Mouse (Mus musculus) midbrain, embryonic 11.5 days (tissue): ENCODE results near the gene Zmiz1. TPM values are rescaled to one million over a fixed set of nuclear protein-coding genes. Genes with fewer than 3 reads are reported as not detected.

Source experiments
- ATAC-seq: fragments of 200-750 bp; cut with Nextera tagmentation; 2 replicates; pipeline ENCODE4 v1.8.0; 2017; ENCODE audit warnings: moderate TSS enrichment, moderate library complexity; ENCODE audit not compliant: low FRiP score
- DNase-seq: peaks from one replicate; pipeline ENCODE4 v3.0.0; 2015; ENCODE audit warnings: low spot score; ENCODE audit errors: missing footprints
- H3K27ac ChIP-seq: fragments of 300-500 bp; sonication (generic); 2 replicates; pipeline ENCODE4 v1.5.1; 2014; ENCODE audit warnings: low read depth, low read length
- H3K27me3 ChIP-seq: fragments of 300-500 bp; sonication (generic); 2 replicates; pipeline ENCODE4 v1.6.1; 2014; ENCODE audit warnings: mild to moderate bottlenecking, low read length, moderate library complexity, mixed read lengths; ENCODE audit not compliant: control insufficient read depth, insufficient read depth
- H3K36me3 ChIP-seq: fragments of 300-500 bp; sonication (generic); 2 replicates; pipeline ENCODE4 v1.6.1; 2014; ENCODE audit warnings: mild to moderate bottlenecking, low read length, moderate library complexity, mixed read lengths; ENCODE audit not compliant: control insufficient read depth, insufficient read depth
- H3K4me1 ChIP-seq: fragments of 300-500 bp; sonication (generic); 2 replicates; pipeline ENCODE4 v1.6.1; 2014; ENCODE audit warnings: low read length; ENCODE audit not compliant: control insufficient read depth, insufficient read depth
- H3K4me2 ChIP-seq: fragments of 300-500 bp; sonication (generic); 2 replicates; pipeline ENCODE4 v1.6.1; 2014; ENCODE audit warnings: mild to moderate bottlenecking, moderate library complexity
- H3K4me3 ChIP-seq: fragments of 300-500 bp; sonication (generic); 2 replicates; pipeline ENCODE4 v1.5.1; 2014; ENCODE audit warnings: low read depth, low read length
- H3K9ac ChIP-seq: fragments of 300-500 bp; sonication (generic); 2 replicates; pipeline ENCODE4 v1.6.1; 2014; ENCODE audit warnings: low read length
- H3K9me3 ChIP-seq: fragments of 300-500 bp; sonication (generic); 2 replicates; pipeline ENCODE4 v1.6.1; 2016; ENCODE audit warnings: low read length; ENCODE audit not compliant: control insufficient read depth
- WGBS: fragments of 180-500 bp; shearing (Covaris S2); extraction: QIAGEN DNeasy Blood & Tissue Kit; methylation state at CpG from one replicate; pipeline ENCODE4 v1.1.7; 2014; 5-methylcytosine and 5-hydroxymethylcytosine counted together
- polyA plus RNA-seq: library from polyadenylated mRNA; unstranded; fragments of >200 nt; fragmentation: Nextera tagmentation; extraction: Ambion mirVana; gene quantifications from 2 replicates; pipeline ENCODE4 v1.2.1, GENCODE M21; 2014

Gene Zmiz1
- polyA plus RNA-seq, 1 experiment from 2014 or later = 51.5 TPM

GRCm38 (mm10) chr14:25557014-25557413 lies 98.0 kb downstream of the Zmiz1 start:
- ATAC-seq (no peak), DNase-seq (no peak)
- no peaks in the 10 kb centered on the region for H3K9me3 ChIP-seq
- H3K4me3 ChIP-seq = no peak overlapping the region
- H3K27me3 ChIP-seq = no peaks in the 10 kb centered on the region
- H3K27ac ChIP-seq = no peak overlapping the region
- no peak overlapping the region for H3K4me2 ChIP-seq
- H3K36me3 ChIP-seq = peaks cover 2% of the 10 kb centered on the region; the same call in 1 of the 2 replicates
- WGBS = 48% methylated on average over 8 of the region's 8 CpGs
- no peak overlapping the region for H3K9ac ChIP-seq
- H3K4me1 ChIP-seq = peaks cover 22% of the 10 kb centered on the region

GRCm38 (mm10) chr14:25558479-25558878 lies 99.5 kb downstream of the Zmiz1 start:
- H3K27me3 ChIP-seq = no peaks in the 10 kb centered on the region
- peaks cover 22% of the 10 kb centered on the region for H3K4me1 ChIP-seq
- H3K4me3 ChIP-seq = no peak overlapping the region
- no peak overlapping the region for H3K27ac ChIP-seq
- H3K4me2 ChIP-seq = no peak overlapping the region
- DNase-seq (no peak), ATAC-seq (no peak)
- WGBS = 92% methylated on average over 1 of the region's 1 CpGs
- H3K9me3 ChIP-seq = no peaks in the 10 kb centered on the region
- no peak overlapping the region for H3K9ac ChIP-seq
- H3K36me3 ChIP-seq = peaks cover 4% of the 10 kb centered on the region

GRCm38 (mm10) chr14:25559907-25560306 lies 100.9 kb downstream of the Zmiz1 start:
- Histone ChIP-seq H3K9ac (no peak overlapping the region), H3K36me3 (peaks cover 2% of the 10 kb centered on the region), H3K4me3 (no peak overlapping the region), H3K9me3 (no peaks in the 10 kb centered on the region), H3K4me1 (peaks cover 19% of the 10 kb centered on the region), H3K27ac (no peak overlapping the region), H3K4me2 (no peak overlapping the region), H3K27me3 (no peaks in the 10 kb centered on the region)
- 92% methylated on average over 5 of the region's 5 CpGs for WGBS
- DNase-seq (no peak), ATAC-seq (no peak)

GRCm38 (mm10) chr14:25560841-25561240 lies 101.9 kb downstream of the Zmiz1 start:
- Histone ChIP-seq H3K9me3 (no peaks in the 10 kb centered on the region), H3K27ac (no peak overlapping the region), H3K4me2 (no peak overlapping the region), H3K4me3 (no peak overlapping the region), H3K9ac (no peak overlapping the region), H3K4me1 (peaks cover 14% of the 10 kb centered on the region), H3K27me3 (no peaks in the 10 kb centered on the region), H3K36me3 (peaks cover 2% of the 10 kb centered on the region)
- ATAC-seq (no peak), DNase-seq (no peak)
- 90% methylated on average over 3 of the region's 3 CpGs for WGBS

- H3K36me3 ChIP-seq = peaks cover 2% of the 10 kb centered on the region
- H3K9me3 ChIP-seq = no peaks in the 10 kb centered on the region
- H3K4me3 ChIP-seq = no peak overlapping the region
- H3K27me3 ChIP-seq = no peaks in the 10 kb centered on the region
- no peak overlapping the region for H3K4me2 ChIP-seq
- no peak overlapping the region for H3K27ac ChIP-seq
- 82% methylated on average over 1 of the region's 1 CpGs for WGBS
- no peak overlapping the region for H3K9ac ChIP-seq
- DNase-seq (no peak), ATAC-seq (no peak)
- H3K4me1 ChIP-seq = peaks cover 9% of the 10 kb centered on the region
These were observed 102.7 kb downstream of the Zmiz1 start for GRCm38 (mm10) chr14:25561716-25562115.

- Histone ChIP-seq H3K27ac (no peak overlapping the region), H3K4me3 (no peak overlapping the region)
- WGBS = 92% methylated on average over 4 of the region's 4 CpGs
These were observed 103.5 kb downstream of the Zmiz1 start for GRCm38 (mm10) chr14:25562447-25562846.

GRCm38 (mm10) chr14:25562909-25563308 lies 103.9 kb downstream of the Zmiz1 start:
- 90% methylated on average over 7 of the region's 7 CpGs for WGBS
- no peak for ATAC-seq
- Histone ChIP-seq H3K9me3 (no peaks in the 10 kb centered on the region), H3K9ac (no peak overlapping the region), H3K27ac (no peak overlapping the region), H3K4me3 (no peak overlapping the region), H3K36me3 (peaks cover 2% of the 10 kb centered on the region), H3K4me1 (peaks cover 9% of the 10 kb centered on the region), H3K4me2 (no peak overlapping the region), H3K27me3 (no peaks in the 10 kb centered on the region)
- DNase-seq = no peak

More at GRCm38 (mm10) chr14:25562447-25562846, 103.5 kb downstream of the Zmiz1 start:
- peaks cover 9% of the 10 kb centered on the region for H3K4me1 ChIP-seq
- DNase-seq = no peak
- peaks cover 2% of the 10 kb centered on the region for H3K36me3 ChIP-seq
- H3K9me3 ChIP-seq = no peaks in the 10 kb centered on the region
- H3K27me3 ChIP-seq = no peaks in the 10 kb centered on the region
- H3K9ac ChIP-seq = no peak overlapping the region
- ATAC-seq = no peak
- no peak overlapping the region for H3K4me2 ChIP-seq

- H3K27me3 ChIP-seq = no peaks in the 10 kb centered on the region
- H3K36me3 ChIP-seq = peaks cover 2% of the 10 kb centered on the region
- no peak for DNase-seq
- peaks cover 9% of the 10 kb centered on the region for H3K4me1 ChIP-seq
- no peak overlapping the region for H3K4me3 ChIP-seq
- 64% methylated on average over 8 of the region's 8 CpGs for WGBS
- H3K27ac ChIP-seq = no peak overlapping the region
- H3K4me2 ChIP-seq = no peak overlapping the region
- no peaks in the 10 kb centered on the region for H3K9me3 ChIP-seq
- ATAC-seq = no peak
- no peak overlapping the region for H3K9ac ChIP-seq
These were observed 105.6 kb downstream of the Zmiz1 start for GRCm38 (mm10) chr14:25564577-25564976.

GRCm38 (mm10) chr14:25565344-25566088 lies 106.5 kb downstream of the Zmiz1 start:
- no peak overlapping the region for H3K4me3 ChIP-seq
- DNase-seq = peak; percentile 96
- peaks cover 2% of the 10 kb centered on the region; the same call in 1 of the 2 replicates for H3K36me3 ChIP-seq
- no peak overlapping the region for H3K9ac ChIP-seq
- ATAC-seq = peak; percentile 64
- H3K27ac ChIP-seq = no peak overlapping the region
- no peaks in the 10 kb centered on the region for H3K27me3 ChIP-seq
- H3K4me2 ChIP-seq = no peak overlapping the region
- 33% methylated on average over 10 of the region's 11 CpGs for WGBS
- peaks cover 9% of the 10 kb centered on the region for H3K4me1 ChIP-seq
- no peaks in the 10 kb centered on the region for H3K9me3 ChIP-seq
